Comparison of ENCODE assay signal across 9 mouse cellular contexts in genomic region chr19:4171393-4172290, GRCm38 (mm10). TPM values are rescaled to one million over a fixed set of nuclear protein-coding genes. Genes with fewer than 3 reads are reported as not detected.
DNase-seq lines count a peak whose midpoint lies in the region; ATAC-seq lines count a peak whose summit lies in the region.
"Had no signal": no experiment of that assay in that cellular context is flagged by ENCODE, and none has a peak within 500 bp of the region (broad histone marks: within the 10 kb centered on the region; RNA-seq: fewer than 3 reads in every experiment).

No protein-coding gene starts in this region.

- DNase-seq in hindbrain, embryonic 11.5 days (ENCODE audit: low spot score) = no peak
- peak; percentile 56 to 62 for DNase-seq in B cell, adult 2 months
- no peak for DNase-seq in embryonic facial prominence, embryonic 14.5 days (ENCODE audit: low spot score)
- no peak for DNase-seq in limb, embryonic 11.5 days (ENCODE audit: low spot score)
- no peak for DNase-seq in retina, embryonic 14.5 days (ENCODE audit: low spot score)
- no peak for DNase-seq in layer of hippocampus, adult 18-20 months (ENCODE audit: low spot score in 2 of 2)
- DNase-seq in right cerebral cortex, postnatal 14 days = no peak
- DNase-seq: spleen, adult 18-20 months had no signal

- no peak overlapping the region for H3K27ac ChIP-seq in hindbrain, embryonic 13.5 days
- no peak overlapping the region for H3K27ac ChIP-seq in hindbrain, embryonic 11.5 days (ENCODE audit: low read depth, low read length)
- H3K27ac ChIP-seq in embryonic facial prominence, embryonic 14.5 days (replicated peaks; ENCODE audit: low read depth, low read length) = no peak overlapping the region; the same call in 1 of the 2 replicates
- H3K27ac ChIP-seq in limb, embryonic 11.5 days (replicated peaks; ENCODE audit: low read depth, low read length) = no peak overlapping the region

- 0 out of 2 replicates have a peak, but pooled peaks cover 2% of the 10 kb centered on the region for H3K27me3 ChIP-seq in hindbrain, embryonic 13.5 days
- no peaks in the 10 kb centered on the region for H3K27me3 ChIP-seq in hindbrain, embryonic 11.5 days (ENCODE audit: control insufficient read depth, insufficient read depth, low read length)
- no peaks in the 10 kb centered on the region for H3K27me3 ChIP-seq in embryonic facial prominence, embryonic 14.5 days (replicated peaks; ENCODE audit: control insufficient read depth, insufficient read depth, low read length)
- H3K27me3 ChIP-seq in limb, embryonic 11.5 days (ENCODE audit: control insufficient read depth, insufficient read depth, low read length) = no peaks in the 10 kb centered on the region

- peaks cover 28% of the 10 kb centered on the region for H3K4me1 ChIP-seq in hindbrain, embryonic 13.5 days (replicated peaks)
- peaks cover 8% of the 10 kb centered on the region; the same call in 1 of the 2 replicates for H3K4me1 ChIP-seq in hindbrain, embryonic 11.5 days (replicated peaks; ENCODE audit: control insufficient read depth, insufficient read depth, low read length)
- H3K4me1 ChIP-seq in embryonic facial prominence, embryonic 14.5 days (ENCODE audit: control insufficient read depth, insufficient read depth, low read length) = peaks cover 16% of the 10 kb centered on the region
- peaks cover 15% of the 10 kb centered on the region for H3K4me1 ChIP-seq in limb, embryonic 11.5 days (ENCODE audit: control insufficient read depth, insufficient read depth, low read length)

- WGBS in hindbrain, embryonic 13.5 days = 72% methylated on average over 13 of the region's 13 CpGs
- WGBS in hindbrain, embryonic 11.5 days = 73% methylated on average over 13 of the region's 13 CpGs
- 44% methylated on average over 12 of the region's 13 CpGs for WGBS in embryonic facial prominence, embryonic 14.5 days
- WGBS in limb, embryonic 11.5 days = 64% methylated on average over 13 of the region's 13 CpGs

- H3K4me3 ChIP-seq in hindbrain, embryonic 13.5 days = no peak overlapping the region
- no peak overlapping the region for H3K4me3 ChIP-seq in hindbrain, embryonic 11.5 days (ENCODE audit: low read depth, low read length)
- H3K4me3 ChIP-seq in embryonic facial prominence, embryonic 14.5 days (ENCODE audit: low read depth, low read length) = no peak overlapping the region
- no peak overlapping the region for H3K4me3 ChIP-seq in limb, embryonic 11.5 days (ENCODE audit: low read depth, low read length)

- peak overlapping the region; percentile 21 for H3K9ac ChIP-seq in hindbrain, embryonic 13.5 days
- H3K9ac ChIP-seq in hindbrain, embryonic 11.5 days (ENCODE audit: low read depth, low read length) = no peak overlapping the region
- H3K9ac ChIP-seq in embryonic facial prominence, embryonic 14.5 days (ENCODE audit: low read depth, low read length) = 0 out of 2 replicates have a peak overlapping the region, but pooled peaks have one; percentile 15
- peak overlapping the region; percentile 12 for H3K9ac ChIP-seq in limb, embryonic 11.5 days (ENCODE audit: low read length)

- no peak for ATAC-seq in hindbrain, embryonic 13.5 days (ENCODE audit: low FRiP score)
- ATAC-seq in hindbrain, embryonic 11.5 days (ENCODE audit: low FRiP score) = no peak
- no peak for ATAC-seq in embryonic facial prominence, embryonic 14.5 days (ENCODE audit: low read depth)
- ATAC-seq in limb, embryonic 11.5 days (ENCODE audit: insufficient number of reproducible peaks, low FRiP score, low TSS enrichment, low read depth) = no peak

- H3K9me3 ChIP-seq in hindbrain, embryonic 13.5 days = no peaks in the 10 kb centered on the region
- H3K9me3 ChIP-seq in hindbrain, embryonic 11.5 days (ENCODE audit: control insufficient read depth, low read length) = no peaks in the 10 kb centered on the region
- no peaks in the 10 kb centered on the region for H3K9me3 ChIP-seq in embryonic facial prominence, embryonic 14.5 days (ENCODE audit: control insufficient read depth, low read length)
- no peaks in the 10 kb centered on the region for H3K9me3 ChIP-seq in limb, embryonic 11.5 days (ENCODE audit: control insufficient read depth, low read length)

- H3K36me3 ChIP-seq in hindbrain, embryonic 13.5 days = no peaks in the 10 kb centered on the region
- H3K36me3 ChIP-seq in hindbrain, embryonic 11.5 days (ENCODE audit: control insufficient read depth, insufficient read depth, low read length) = no peaks in the 10 kb centered on the region
- H3K36me3 ChIP-seq in embryonic facial prominence, embryonic 14.5 days (ENCODE audit: control insufficient read depth, insufficient read depth, low read length) = no peaks in the 10 kb centered on the region
- no peaks in the 10 kb centered on the region; the same call in 1 of the 2 replicates for H3K36me3 ChIP-seq in limb, embryonic 11.5 days (ENCODE audit: control insufficient read depth, insufficient read depth, low read length)

- H3K4me2 ChIP-seq in hindbrain, embryonic 13.5 days = no peak overlapping the region
- no peak overlapping the region for H3K4me2 ChIP-seq in hindbrain, embryonic 11.5 days (replicated peaks; ENCODE audit: low read depth, low read length)
- H3K4me2 ChIP-seq in embryonic facial prominence, embryonic 14.5 days (ENCODE audit: low read depth, low read length) = no peak overlapping the region
- H3K4me2 ChIP-seq in limb, embryonic 11.5 days (ENCODE audit: low read depth, severe bottlenecking) = no peak overlapping the region

RNA-seq across cellular contexts. Expression of gene Carns1, which starts 3.6 kb away (rescaled TPM):
- polyA plus RNA-seq in hindbrain, embryonic 13.5 days (2015; fragmentation: Nextera tagmentation; extraction: Ambion mirVana) = 5.1 and 5.6 TPM in 2 replicates
- polyA plus RNA-seq in hindbrain, embryonic 11.5 days (2014; fragmentation: Nextera tagmentation; extraction: Ambion mirVana) = 2.8 and 3.3 TPM in 2 replicates
- 4.3 and 5.3 TPM in 2 replicates for polyA plus RNA-seq in embryonic facial prominence, embryonic 14.5 days (2014; fragmentation: Nextera tagmentation; extraction: Ambion mirVana)
- 2.1 TPM in 2 replicates for polyA plus RNA-seq in limb, embryonic 11.5 days (2014; fragmentation: Nextera tagmentation; extraction: Ambion mirVana)
- 1 to 10 TPM; 6.3 to 7.1 TPM for total RNA-seq in layer of hippocampus, adult 18-20 months (2021)

RNA-seq across cellular contexts. Expression of gene Rps6kb2, which starts 8.5 kb away (rescaled TPM):
- polyA plus RNA-seq in hindbrain, embryonic 13.5 days (2015; fragmentation: Nextera tagmentation; extraction: Ambion mirVana) = 61.6 and 64.3 TPM in 2 replicates
- polyA plus RNA-seq in hindbrain, embryonic 11.5 days (2014; fragmentation: Nextera tagmentation; extraction: Ambion mirVana) = 42.2 and 45.7 TPM in 2 replicates
- 34.1 and 43.2 TPM in 2 replicates for polyA plus RNA-seq in embryonic facial prominence, embryonic 14.5 days (2014; fragmentation: Nextera tagmentation; extraction: Ambion mirVana)
- polyA plus RNA-seq in limb, embryonic 11.5 days (2014; fragmentation: Nextera tagmentation; extraction: Ambion mirVana) = 44.7 and 48.9 TPM in 2 replicates
- total RNA-seq in layer of hippocampus, adult 18-20 months (2021) = 10 to 100 TPM; 32.7 to 38.3 TPM

RNA-seq across cellular contexts. Expression of gene Ptprcap, which starts 18.2 kb away (rescaled TPM):
- polyA plus RNA-seq in hindbrain, embryonic 13.5 days (2015; fragmentation: Nextera tagmentation; extraction: Ambion mirVana) = 0.47 and 0.66 TPM in 2 replicates
- polyA plus RNA-seq in hindbrain, embryonic 11.5 days (2014; fragmentation: Nextera tagmentation; extraction: Ambion mirVana) = 1.0 and 1.1 TPM in 2 replicates
- polyA plus RNA-seq in embryonic facial prominence, embryonic 14.5 days (2014; fragmentation: Nextera tagmentation; extraction: Ambion mirVana) = 5.1 and 6.7 TPM in 2 replicates
- 1.1 and 1.5 TPM in 2 replicates for polyA plus RNA-seq in limb, embryonic 11.5 days (2014; fragmentation: Nextera tagmentation; extraction: Ambion mirVana)
- 1 to 10 TPM; 1.6 to 2.5 TPM for total RNA-seq in layer of hippocampus, adult 18-20 months (2021)

RNA-seq across cellular contexts. Expression of gene Tbc1d10c, which starts 19.4 kb away (rescaled TPM):
- polyA plus RNA-seq in hindbrain, embryonic 13.5 days (2015; fragmentation: Nextera tagmentation; extraction: Ambion mirVana) = 0.88 and 1.1 TPM in 2 replicates
- 0.79 and 0.96 TPM in 2 replicates for polyA plus RNA-seq in hindbrain, embryonic 11.5 days (2014; fragmentation: Nextera tagmentation; extraction: Ambion mirVana)
- 3.6 and 3.8 TPM in 2 replicates for polyA plus RNA-seq in embryonic facial prominence, embryonic 14.5 days (2014; fragmentation: Nextera tagmentation; extraction: Ambion mirVana)
- 0.89 and 1.2 TPM in 2 replicates for polyA plus RNA-seq in limb, embryonic 11.5 days (2014; fragmentation: Nextera tagmentation; extraction: Ambion mirVana)
- total RNA-seq in layer of hippocampus, adult 18-20 months (2021) = 1 to 10 TPM in 1 of 2 experiments, under 1 TPM in 1; 0.52 to 1.0 TPM

RNA-seq across cellular contexts. Expression of gene Ppp1ca, which starts 20.2 kb away (rescaled TPM):
- 609 and 611 TPM in 2 replicates for polyA plus RNA-seq in hindbrain, embryonic 13.5 days (2015; fragmentation: Nextera tagmentation; extraction: Ambion mirVana)
- polyA plus RNA-seq in hindbrain, embryonic 11.5 days (2014; fragmentation: Nextera tagmentation; extraction: Ambion mirVana) = 868 and 927 TPM in 2 replicates
- 744 and 800 TPM in 2 replicates for polyA plus RNA-seq in embryonic facial prominence, embryonic 14.5 days (2014; fragmentation: Nextera tagmentation; extraction: Ambion mirVana)
- 952 and 995 TPM in 2 replicates for polyA plus RNA-seq in limb, embryonic 11.5 days (2014; fragmentation: Nextera tagmentation; extraction: Ambion mirVana)
- 100 to 1,000 TPM; 268 TPM for total RNA-seq in layer of hippocampus, adult 18-20 months (2021)

Comparison
In these comparisons a context has a peak if more than half of its experiments do, and no peak if none do; other contexts are left out.
1. DNase-seq: peak in B cell, adult 2 months (2 of 2); none in hindbrain, embryonic 11.5 days (single experiment), embryonic facial prominence, embryonic 14.5 days (single experiment), limb, embryonic 11.5 days (single experiment), retina, embryonic 14.5 days (single experiment), layer of hippocampus, adult 18-20 months (0 of 2) and right cerebral cortex, postnatal 14 days (single experiment).